Mouse (Mus musculus) layer of hippocampus, adult 9-11 months (tissue): ENCODE results near the gene Zfp36l1.

Experiments used
- DNase-seq: peaks from one replicate; pipeline ENCODE4 v3.0.0; 2022

Zfp36l1 gene

GRCm38 (mm10) chr12:80065049-80065448 is 47.8 kb downstream of the Zfp36l1 start:
- DNase-seq: no peak

DNA sequence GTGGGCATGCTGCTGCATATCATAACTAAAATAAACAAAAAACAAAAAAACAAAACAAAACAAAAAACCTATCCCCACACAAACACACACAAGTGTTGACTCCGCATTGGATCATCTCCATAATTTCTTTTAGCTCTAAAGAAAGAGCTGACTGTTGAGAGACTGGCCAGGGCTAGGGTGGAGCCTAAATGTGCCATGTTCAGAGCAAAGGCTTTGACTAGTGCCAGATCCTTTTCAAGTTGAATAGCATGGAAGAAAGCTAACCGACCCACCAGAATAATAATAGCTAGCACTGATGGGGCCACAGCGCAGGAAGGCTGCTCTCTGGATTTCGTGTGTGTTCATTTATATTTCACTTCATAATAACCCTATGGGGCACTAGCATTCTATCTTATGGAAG is 48.5 kb downstream of the Zfp36l1 start:
- peak; percentile 26 for DNase-seq

GRCm38 (mm10) chr12:80063402-80064150 is 49.2 kb downstream of the Zfp36l1 start:
- DNase-seq: no peak

GRCm38 (mm10) chr12:80062410-80063401 is 50.1 kb downstream of the Zfp36l1 start:
- DNase-seq: peak; percentile 56

DNA sequence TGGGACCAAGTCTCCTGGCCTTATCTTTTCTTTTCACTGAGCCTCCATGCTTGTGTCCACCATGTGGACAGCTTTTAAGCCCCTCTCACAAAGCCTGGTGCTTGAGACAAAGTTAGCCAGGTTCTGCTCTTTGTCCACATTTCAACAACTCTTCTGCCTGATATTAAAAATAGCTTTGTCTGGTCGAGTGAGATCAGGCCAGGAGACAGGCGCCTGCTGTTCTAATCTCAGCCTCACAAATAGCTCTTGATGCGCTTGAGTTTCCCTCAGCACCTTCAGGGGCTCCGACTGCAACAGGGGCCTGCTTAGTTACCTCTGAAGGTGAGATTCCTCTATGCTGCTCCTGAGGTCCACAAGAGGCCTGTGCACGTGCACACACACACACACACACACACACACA is 51.0 kb downstream of the Zfp36l1 start:
- no peak for DNase-seq

- DNase-seq: no peak
Measured at GRCm38 (mm10) chr12:80060809-80061208, 52.0 kb downstream of the Zfp36l1 start.

DNA sequence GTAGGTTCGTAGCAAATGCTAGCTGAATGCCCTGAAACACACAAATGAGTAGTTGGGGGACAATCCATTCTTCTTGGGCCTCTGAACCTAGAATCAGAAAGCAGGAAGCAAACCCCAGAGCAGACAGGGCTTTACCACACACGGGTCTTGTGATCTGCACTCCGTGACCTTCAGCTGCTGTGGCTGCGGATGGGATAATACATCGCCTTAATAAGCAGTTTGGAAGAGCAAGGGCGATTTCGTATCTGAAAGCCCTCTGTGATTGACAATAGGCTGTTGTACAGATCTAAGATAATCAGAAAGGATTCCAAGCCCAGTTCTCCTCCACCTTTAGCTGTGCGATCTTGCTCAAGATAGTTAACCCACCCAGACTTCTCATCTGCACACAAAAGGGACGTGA is 52.5 kb downstream of the Zfp36l1 start:
- no peak for DNase-seq

- no peak for DNase-seq
Measured at GRCm38 (mm10) chr12:80059773-80060328, 53.0 kb downstream of the Zfp36l1 start.
